Mouse (Mus musculus): Measurements from ENCODE around the gene Filip1. TPM values are rescaled to one million over a fixed set of nuclear protein-coding genes. Genes with fewer than 3 reads are reported as not detected.

Filip1 gene
- polyA plus RNA-seq, 1 experiment, result 6.4 TPM

DNA sequence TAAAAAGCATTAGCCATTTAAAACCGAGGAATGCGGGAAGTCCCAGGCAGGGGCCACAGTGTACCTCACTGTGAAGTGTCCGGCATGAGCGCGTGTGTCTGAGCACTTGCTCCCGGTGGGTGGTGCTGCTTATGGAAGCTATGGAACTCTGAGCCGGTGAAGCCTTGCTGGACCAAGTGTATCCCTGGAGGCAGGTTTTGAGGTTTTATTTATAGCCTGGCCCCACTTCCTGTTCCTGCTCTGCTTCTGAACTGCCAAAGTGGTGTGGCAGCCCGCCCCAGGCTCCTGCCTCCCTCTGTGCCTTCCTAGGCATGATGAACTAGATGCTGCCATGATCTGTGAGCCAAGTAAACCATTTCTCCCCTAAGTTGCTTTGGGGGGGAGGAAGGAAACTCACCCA is 60.7 kb downstream of the Filip1 start:
- 0 out of 2 replicates have a peak overlapping the region, but pooled peaks have one; percentile 37 for H3K27ac ChIP-seq (ENCODE audit: insufficient read depth, low read length)
- H3K4me1 ChIP-seq (ENCODE audit: control insufficient read depth, insufficient read depth, low read length), result 0 out of 2 replicates have a peak, but pooled peaks cover 2% of the 10 kb centered on the region
- no peak for TF ChIP-seq CTCF (IDR thresholded peaks at IDR 0.05; ENCODE audit: extremely low read depth, insufficient read depth, low read length)
- TF ChIP-seq POLR2A (IDR thresholded peaks at IDR 0.05; ENCODE audit: extremely low read depth, insufficient read depth, low read length), result no peak
- no peak overlapping the region for H3K4me3 ChIP-seq (ENCODE audit: insufficient read depth, low read length)

- Histone ChIP-seq H3K4me1 (ENCODE audit: control insufficient read depth, insufficient read depth, low read length) (0 out of 2 replicates have a peak, but pooled peaks cover 2% of the 10 kb centered on the region), H3K27ac (ENCODE audit: insufficient read depth, low read length) (no peak overlapping the region), H3K4me3 (ENCODE audit: insufficient read depth, low read length) (no peak overlapping the region)
- TF ChIP-seq CTCF (IDR thresholded peaks at IDR 0.05; ENCODE audit: extremely low read depth, insufficient read depth, low read length) (no peak), POLR2A (IDR thresholded peaks at IDR 0.05; ENCODE audit: extremely low read depth, insufficient read depth, low read length) (no peak)
Observed at GRCm38 (mm10) chr9:79951339-79951738, 61.3 kb downstream of the Filip1 start.

- H3K4me1 ChIP-seq (ENCODE audit: control insufficient read depth, insufficient read depth, low read length), result 0 out of 2 replicates have a peak, but pooled peaks cover 2% of the 10 kb centered on the region
- H3K4me3 ChIP-seq (ENCODE audit: insufficient read depth, low read length), result no peak overlapping the region
- H3K27ac ChIP-seq (ENCODE audit: insufficient read depth, low read length), result no peak overlapping the region
- no peak for TF ChIP-seq CTCF (IDR thresholded peaks at IDR 0.05; ENCODE audit: extremely low read depth, insufficient read depth, low read length)
- TF ChIP-seq POLR2A (IDR thresholded peaks at IDR 0.05; ENCODE audit: extremely low read depth, insufficient read depth, low read length), result no peak
Observed at GRCm38 (mm10) chr9:79950666-79951065, 62.0 kb downstream of the Filip1 start.

- Histone ChIP-seq H3K4me3 (ENCODE audit: insufficient read depth, low read length) (no peak overlapping the region), H3K4me1 (ENCODE audit: control insufficient read depth, insufficient read depth, low read length) (0 out of 2 replicates have a peak, but pooled peaks cover 2% of the 10 kb centered on the region), H3K27ac (ENCODE audit: insufficient read depth, low read length) (no peak overlapping the region)
- TF ChIP-seq CTCF (IDR thresholded peaks at IDR 0.05; ENCODE audit: extremely low read depth, insufficient read depth, low read length) (no peak), POLR2A (IDR thresholded peaks at IDR 0.05; ENCODE audit: extremely low read depth, insufficient read depth, low read length) (no peak)
Observed at GRCm38 (mm10) chr9:79950038-79950437, 62.6 kb downstream of the Filip1 start.

- Histone ChIP-seq H3K4me1 (ENCODE audit: control insufficient read depth, insufficient read depth, low read length) (0 out of 2 replicates have a peak, but pooled peaks cover 2% of the 10 kb centered on the region), H3K27ac (ENCODE audit: insufficient read depth, low read length) (no peak overlapping the region), H3K4me3 (ENCODE audit: insufficient read depth, low read length) (no peak overlapping the region)
- TF ChIP-seq CTCF (IDR thresholded peaks at IDR 0.05; ENCODE audit: extremely low read depth, insufficient read depth, low read length), result no peak
- TF ChIP-seq POLR2A (IDR thresholded peaks at IDR 0.05; ENCODE audit: extremely low read depth, insufficient read depth, low read length), result no peak
Observed at GRCm38 (mm10) chr9:79948376-79948775, 64.3 kb downstream of the Filip1 start.

- H3K4me1 ChIP-seq (ENCODE audit: control insufficient read depth, insufficient read depth, low read length), result 0 out of 2 replicates have a peak, but pooled peaks cover 2% of the 10 kb centered on the region
- no peak overlapping the region for H3K4me3 ChIP-seq (ENCODE audit: insufficient read depth, low read length)
- H3K27ac ChIP-seq (ENCODE audit: insufficient read depth, low read length), result no peak overlapping the region
- TF ChIP-seq CTCF (IDR thresholded peaks at IDR 0.05; ENCODE audit: extremely low read depth, insufficient read depth, low read length) (no peak), POLR2A (IDR thresholded peaks at IDR 0.05; ENCODE audit: extremely low read depth, insufficient read depth, low read length) (no peak)
Observed at GRCm38 (mm10) chr9:79947973-79948372, 64.7 kb downstream of the Filip1 start.

GRCm38 (mm10) chr9:79947414-79947813 is 65.2 kb downstream of the Filip1 start:
- H3K4me3 ChIP-seq (ENCODE audit: insufficient read depth, low read length), result no peak overlapping the region
- no peak overlapping the region for H3K27ac ChIP-seq (ENCODE audit: insufficient read depth, low read length)
- TF ChIP-seq POLR2A (IDR thresholded peaks at IDR 0.05; ENCODE audit: extremely low read depth, insufficient read depth, low read length), result no peak
- TF ChIP-seq CTCF (IDR thresholded peaks at IDR 0.05; ENCODE audit: extremely low read depth, insufficient read depth, low read length), result no peak
- H3K4me1 ChIP-seq (ENCODE audit: control insufficient read depth, insufficient read depth, low read length), result 0 out of 2 replicates have a peak, but pooled peaks cover 2% of the 10 kb centered on the region

- Histone ChIP-seq H3K4me1 (ENCODE audit: control insufficient read depth, insufficient read depth, low read length) (no peaks in the 10 kb centered on the region), H3K4me3 (ENCODE audit: insufficient read depth, low read length) (no peak overlapping the region), H3K27ac (ENCODE audit: insufficient read depth, low read length) (no peak overlapping the region)
- TF ChIP-seq CTCF (IDR thresholded peaks at IDR 0.05; ENCODE audit: extremely low read depth, insufficient read depth, low read length) (no peak), POLR2A (IDR thresholded peaks at IDR 0.05; ENCODE audit: extremely low read depth, insufficient read depth, low read length) (no peak)
Observed at GRCm38 (mm10) chr9:79944872-79945271, 67.8 kb downstream of the Filip1 start.

DNA sequence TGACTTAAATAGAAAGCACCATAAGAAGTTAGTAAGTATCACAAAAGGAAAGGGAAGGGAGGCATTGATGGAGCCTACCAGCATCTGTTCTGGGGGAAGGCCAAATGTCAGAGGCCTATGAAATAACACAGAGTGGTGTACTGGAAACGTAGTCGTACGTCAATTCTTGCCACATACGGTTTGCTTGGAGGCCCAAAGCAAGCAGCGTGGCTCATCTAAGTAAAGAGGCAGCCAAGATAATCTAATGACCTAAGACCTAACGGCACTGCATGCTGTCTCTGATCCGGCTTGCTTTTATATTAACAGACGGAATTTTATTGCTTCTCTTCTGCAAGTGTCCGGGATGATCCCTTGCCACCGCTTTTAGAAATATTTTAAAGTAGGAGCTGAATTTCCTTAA is 68.7 kb downstream of the Filip1 start:
- H3K27ac ChIP-seq (ENCODE audit: insufficient read depth, low read length), result no peak overlapping the region
- no peak overlapping the region for H3K4me3 ChIP-seq (ENCODE audit: insufficient read depth, low read length)
- no peaks in the 10 kb centered on the region for H3K4me1 ChIP-seq (ENCODE audit: control insufficient read depth, insufficient read depth, low read length)
- TF ChIP-seq CTCF (IDR thresholded peaks at IDR 0.05; ENCODE audit: extremely low read depth, insufficient read depth, low read length) (no peak), POLR2A (IDR thresholded peaks at IDR 0.05; ENCODE audit: extremely low read depth, insufficient read depth, low read length) (no peak)

DNA sequence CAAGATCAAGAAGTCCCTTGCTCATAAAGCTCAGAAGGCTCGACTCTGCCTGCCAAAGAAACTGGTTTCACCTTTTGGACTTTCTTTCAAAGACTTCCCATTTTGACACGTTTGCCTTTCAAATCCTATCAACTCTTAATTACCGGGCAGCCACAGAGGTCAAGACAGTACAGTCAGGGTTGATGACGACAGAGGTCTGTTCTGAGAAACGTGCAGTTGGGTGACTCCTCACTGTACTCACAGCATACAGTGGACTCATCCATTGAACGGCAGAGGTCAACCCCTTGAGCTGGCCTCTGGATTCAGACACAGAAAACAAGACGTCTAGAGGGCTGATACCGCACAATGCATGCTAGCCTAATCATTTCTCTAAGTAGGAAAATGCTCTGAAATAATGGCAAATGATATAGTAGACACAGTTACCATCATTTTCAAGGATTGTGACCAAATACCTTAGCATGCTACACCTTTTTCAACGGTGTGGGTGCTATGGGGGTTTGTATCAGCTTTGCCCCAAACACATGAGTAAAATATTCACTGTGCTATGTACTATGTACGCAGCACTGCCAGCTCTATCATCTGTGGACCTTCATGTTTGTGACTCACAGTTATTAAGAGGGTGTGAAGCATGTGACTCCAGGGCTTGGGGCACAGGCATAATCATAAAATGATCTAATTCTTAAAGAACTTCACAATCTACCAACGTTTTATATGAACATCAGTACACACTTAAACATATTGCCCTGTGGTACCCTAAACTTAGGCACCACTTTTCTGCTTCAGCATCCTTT is 74.0 kb downstream of the Filip1 start:
- TF ChIP-seq POLR2A (IDR thresholded peaks at IDR 0.05; ENCODE audit: extremely low read depth, insufficient read depth, low read length), result no peak
- no peak for TF ChIP-seq CTCF (IDR thresholded peaks at IDR 0.05; ENCODE audit: extremely low read depth, insufficient read depth, low read length)
- Histone ChIP-seq H3K4me3 (ENCODE audit: insufficient read depth, low read length) (no peak overlapping the region), H3K27ac (ENCODE audit: insufficient read depth, low read length) (no peak overlapping the region), H3K4me1 (ENCODE audit: control insufficient read depth, insufficient read depth, low read length) (no peaks in the 10 kb centered on the region)
